ENCODE assay signal across 9 mouse cellular contexts in the genomic region with DNA sequence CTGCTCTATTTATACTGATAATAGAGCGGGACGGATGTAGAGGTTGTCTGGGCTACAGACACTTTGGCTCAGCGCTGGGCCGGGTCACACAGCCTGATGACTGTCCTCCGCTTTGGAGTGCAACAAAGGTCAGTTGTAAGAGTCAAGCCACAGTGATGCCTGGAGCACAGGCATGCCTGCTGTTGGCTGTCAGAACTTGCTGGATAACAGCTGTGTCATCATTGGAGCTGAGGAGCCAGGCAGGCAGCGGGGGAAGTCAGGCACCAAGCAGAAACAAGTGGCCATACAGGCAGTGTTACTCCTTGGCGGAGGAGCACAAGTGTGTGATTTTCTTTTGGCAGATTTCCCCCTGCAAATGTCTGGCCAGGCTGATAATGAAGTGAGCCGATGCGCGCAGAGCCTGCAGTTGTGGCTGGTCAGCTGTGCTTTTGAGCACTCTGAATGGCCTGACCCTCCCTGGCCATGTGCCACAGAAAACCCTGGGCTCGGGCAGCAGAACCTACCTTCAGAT. TPM values are rescaled to one million over a fixed set of nuclear protein-coding genes. Genes with fewer than 3 reads are reported as not detected.
DNase-seq lines count a peak whose midpoint lies in the region; ATAC-seq lines count a peak whose summit lies in the region.
"Had no signal": no experiment of that assay in that cellular context is flagged by ENCODE, and none has a peak within 500 bp of the region (broad histone marks: within the 10 kb centered on the region; RNA-seq: fewer than 3 reads in every experiment).

No protein-coding gene starts in this region.

- peak overlapping the region; percentile 39; the same call in 1 of the 2 replicates for H3K27ac ChIP-seq in liver, embryonic 11.5 days (ENCODE audit: low read depth, low read length)

- WGBS in liver, embryonic 11.5 days, result 34% methylated on average over 11 of the region's 11 CpGs

- peak; percentile 35 for DNase-seq in layer of hippocampus, adult 11-12 months (ENCODE audit: low spot score)
- no peak for DNase-seq in layer of hippocampus, adult 9-10 months (ENCODE audit: low spot score)
- DNase-seq in embryo, embryonic 10.5 days (ENCODE audit: low spot score), result peak; percentile 60
- DNase-seq in heart, adult 18-20 months, result peak; percentile 85 to 87
- peak; percentile 55 for DNase-seq in kidney, adult 18-20 months
- no peak for DNase-seq in liver, embryonic 11.5 days (ENCODE audit: low spot score)
- peak; percentile 79 for DNase-seq in retina, embryonic 14.5 days (ENCODE audit: low spot score)
- no peak for DNase-seq in thymus, postnatal 10 days (ENCODE audit: low spot score in 2 of 2)

- no peak; the same call in 1 of the 2 replicates for ATAC-seq in liver, embryonic 11.5 days (replicated peaks; ENCODE audit: low FRiP score)

- no peak overlapping the region for H3K4me3 ChIP-seq in liver, embryonic 11.5 days (ENCODE audit: low read depth, low read length)

- H3K36me3 ChIP-seq in liver, embryonic 11.5 days (ENCODE audit: control insufficient read depth, insufficient read depth, low read length), result no peaks in the 10 kb centered on the region
- H3K36me3 ChIP-seq: G1E had no signal

- H3K27me3 ChIP-seq in liver, embryonic 11.5 days (replicated peaks; ENCODE audit: control insufficient read depth, insufficient read depth, low read length), result no peaks in the 10 kb centered on the region

- peaks cover 17% of the 10 kb centered on the region for H3K4me1 ChIP-seq in liver, embryonic 11.5 days (replicated peaks; ENCODE audit: control insufficient read depth, insufficient read depth, low read length)

- H3K9ac ChIP-seq in liver, embryonic 11.5 days (ENCODE audit: low read depth, low read length), result no peak overlapping the region

- no peak overlapping the region for H3K4me2 ChIP-seq in liver, embryonic 11.5 days

- H3K9me3 ChIP-seq in liver, embryonic 11.5 days (ENCODE audit: control insufficient read depth, low read length), result no peaks in the 10 kb centered on the region
- H3K9me3 ChIP-seq: G1E had no signal

RNA-seq across cellular contexts. Expression of gene Umps, which starts 25.5 kb away (rescaled TPM):
- 1 to 10 TPM; 8.6 to 9.6 TPM for total RNA-seq in heart, adult 18-20 months (2021)
- 104 and 110 TPM in 2 replicates for polyA plus RNA-seq in liver, embryonic 11.5 days (2014; fragmentation: Nextera tagmentation; extraction: Ambion mirVana)

Comparison
In these comparisons a context has a peak if more than half of its experiments do, and no peak if none do; other contexts are left out.
1. DNase-seq: peak in layer of hippocampus, adult 11-12 months (single experiment), embryo, embryonic 10.5 days (single experiment), heart, adult 18-20 months (2 of 2), kidney, adult 18-20 months (single experiment) and retina, embryonic 14.5 days (single experiment); none in layer of hippocampus, adult 9-10 months (single experiment), liver, embryonic 11.5 days (single experiment) and thymus, postnatal 10 days (0 of 2).